In the genomic region with DNA sequence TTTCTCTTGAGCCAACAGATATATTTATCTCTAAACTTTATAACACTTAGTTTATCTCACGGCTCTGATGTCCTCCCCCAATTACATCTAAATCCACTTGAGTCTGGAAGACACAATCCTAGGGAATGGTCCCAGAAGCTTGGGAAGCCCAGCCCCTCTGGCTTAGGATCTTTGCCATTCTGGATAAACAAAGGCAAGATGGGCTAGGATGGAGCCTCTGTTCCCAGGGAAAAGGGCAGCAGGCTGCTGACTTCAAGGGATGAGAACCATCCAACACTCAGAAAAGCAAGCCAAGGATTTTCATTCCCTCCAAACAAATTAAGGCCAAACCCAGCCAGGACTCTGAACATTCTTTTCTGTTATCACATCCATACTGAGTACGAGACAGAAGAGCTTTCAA, we compare ENCODE assay signal across 24 mouse cellular contexts. TPM values are rescaled to one million over a fixed set of nuclear protein-coding genes. Genes with fewer than 3 reads are reported as not detected.
DNase-seq lines count a peak whose midpoint lies in the region; ATAC-seq lines count a peak whose summit lies in the region.
"Had no signal": no experiment of that assay in that cellular context is flagged by ENCODE, and none has a peak within 500 bp of the region (broad histone marks: within the 10 kb centered on the region; RNA-seq: fewer than 3 reads in every experiment).

No protein-coding gene starts in this region.

- no peaks in the 10 kb centered on the region for H3K9me3 ChIP-seq in stomach, embryonic 15.5 days
- no peaks in the 10 kb centered on the region for H3K9me3 ChIP-seq in stomach, embryonic 16.5 days (replicated peaks; ENCODE audit: control insufficient read depth, low read length)
- H3K9me3 ChIP-seq: embryonic facial prominence, embryonic 15.5 days; forebrain, embryonic 10.5 days; forebrain, embryonic 12.5 days had no signal

- H3K36me3 ChIP-seq in stomach, embryonic 15.5 days, result no peaks in the 10 kb centered on the region
- no peaks in the 10 kb centered on the region for H3K36me3 ChIP-seq in stomach, embryonic 16.5 days (ENCODE audit: control insufficient read depth, insufficient read depth, low read length)
- H3K36me3 ChIP-seq: embryonic facial prominence, embryonic 13.5 days; embryonic facial prominence, embryonic 15.5 days; forebrain, embryonic 10.5 days; forebrain, embryonic 12.5 days had no signal

- H3K27ac ChIP-seq in stomach, embryonic 15.5 days, result 0 out of 2 replicates have a peak overlapping the region, but pooled peaks have one; percentile 41
- H3K27ac ChIP-seq in stomach, embryonic 16.5 days (ENCODE audit: low read length), result 0 out of 2 replicates have a peak overlapping the region, but pooled peaks have one; percentile 21
- H3K27ac ChIP-seq: embryonic facial prominence, embryonic 13.5 days; embryonic facial prominence, embryonic 15.5 days; forebrain, embryonic 10.5 days; forebrain, embryonic 12.5 days had no signal

- H3K4me1 ChIP-seq in stomach, embryonic 15.5 days, result no peaks in the 10 kb centered on the region
- H3K4me1 ChIP-seq in stomach, embryonic 16.5 days (ENCODE audit: control insufficient read depth, insufficient read depth, low read length), result no peaks in the 10 kb centered on the region
- H3K4me1 ChIP-seq: embryonic facial prominence, embryonic 13.5 days; embryonic facial prominence, embryonic 15.5 days; forebrain, embryonic 10.5 days; forebrain, embryonic 12.5 days had no signal

- DNase-seq in lung, postnatal 25 days (ENCODE audit: low spot score), result peak; percentile 8
- DNase-seq in lung, adult 18-20 months, result no peak
- DNase-seq in ovary, adult 18-20 months (ENCODE audit: low spot score), result peak; percentile 5
- DNase-seq in ovary, postnatal 10 days (ENCODE audit: low spot score), result no peak
- no peak for DNase-seq in cerebellum, postnatal 4 days (ENCODE audit: low spot score in 2 of 2)
- DNase-seq: adrenal gland, adult 2 months; adrenal gland, postnatal 10 days; adrenal gland, postnatal 36 days; cerebellum, adult 11-12 months; cerebellum, adult 2 months; cerebellum, adult 9-10 months; cerebellum, postnatal 10 days; cerebellum, postnatal 25 days; embryo, embryonic 11 days had no signal

- H3K4me3 ChIP-seq in stomach, embryonic 15.5 days (replicated peaks), result no peak overlapping the region
- no peak overlapping the region for H3K4me3 ChIP-seq in stomach, embryonic 16.5 days (replicated peaks; ENCODE audit: low read length)
- H3K4me3 ChIP-seq: embryonic facial prominence, embryonic 13.5 days; embryonic facial prominence, embryonic 15.5 days; erythroblast, embryonic 14.5 days; forebrain, embryonic 10.5 days; forebrain, embryonic 12.5 days had no signal

- peak; percentile 60; the same call in 1 of the 2 replicates for ATAC-seq in stomach, embryonic 15.5 days (ENCODE audit: insufficient read depth, low FRiP score, low read depth)
- ATAC-seq in stomach, embryonic 16.5 days (ENCODE audit: insufficient read depth, low FRiP score), result peak; percentile 81
- ATAC-seq: forebrain, embryonic 14.5 days; forebrain, embryonic 16.5 days had no signal

- H3K9ac ChIP-seq in stomach, embryonic 15.5 days, result no peak overlapping the region
- no peak overlapping the region for H3K9ac ChIP-seq in stomach, embryonic 16.5 days (ENCODE audit: low read length)
- H3K9ac ChIP-seq: embryonic facial prominence, embryonic 13.5 days; embryonic facial prominence, embryonic 15.5 days; forebrain, embryonic 12.5 days had no signal

- WGBS in stomach, embryonic 15.5 days, result 26% methylated on average over 2 of the region's 2 CpGs
- 41% methylated on average over 2 of the region's 2 CpGs for WGBS in stomach, embryonic 16.5 days

- no peak overlapping the region for H3K4me2 ChIP-seq in stomach, embryonic 15.5 days
- no peak overlapping the region for H3K4me2 ChIP-seq in stomach, embryonic 16.5 days (ENCODE audit: low read depth, low read length)
- H3K4me2 ChIP-seq: embryonic facial prominence, embryonic 13.5 days; embryonic facial prominence, embryonic 15.5 days; forebrain, embryonic 12.5 days had no signal

- no peaks in the 10 kb centered on the region for H3K27me3 ChIP-seq in stomach, embryonic 15.5 days (replicated peaks)
- no peaks in the 10 kb centered on the region for H3K27me3 ChIP-seq in stomach, embryonic 16.5 days (ENCODE audit: control insufficient read depth, insufficient read depth, low read length)
- H3K27me3 ChIP-seq: embryonic facial prominence, embryonic 13.5 days; embryonic facial prominence, embryonic 15.5 days; forebrain, embryonic 12.5 days had no signal

RNA-seq across cellular contexts. Expression of a gene that starts 51.1 kb away (rescaled TPM):
- 2.8 and 2.9 TPM in 2 replicates for polyA plus RNA-seq in stomach, embryonic 15.5 days (2015; fragmentation: Nextera tagmentation; extraction: Ambion mirVana)
- polyA plus RNA-seq in stomach, embryonic 16.5 days (2015; fragmentation: Nextera tagmentation; extraction: Ambion mirVana), result 8.1 and 12.0 TPM in 2 replicates
- polyA plus RNA-seq: C2C12; erythroblast, embryonic 14.5 days; forebrain, embryonic 10.5 days had no signal

Comparison
In these comparisons a context has a peak if more than half of its experiments do, and no peak if none do; other contexts are left out.
1. DNase-seq: peak in lung, postnatal 25 days (single experiment) and ovary, adult 18-20 months (single experiment); none in lung, adult 18-20 months (0 of 2), ovary, postnatal 10 days (single experiment) and cerebellum, postnatal 4 days (0 of 2).